22 mouse cellular contexts compared by ENCODE assay signal in genomic region chr6:54060258-54060657, GRCm38 (mm10). TPM values are rescaled to one million over a fixed set of nuclear protein-coding genes. Genes with fewer than 3 reads are reported as not detected.
DNase-seq lines count a peak whose midpoint lies in the region; ATAC-seq and TF ChIP-seq lines count a peak whose summit lies in the region.
"Had no signal": no experiment of that assay in that cellular context is flagged by ENCODE, and none has a peak within 500 bp of the region (broad histone marks: within the 10 kb centered on the region; RNA-seq: fewer than 3 reads in every experiment).

No protein-coding gene starts in this region.

- H3K9ac ChIP-seq in heart, embryonic 15.5 days = no peak overlapping the region
- no peak overlapping the region for H3K9ac ChIP-seq in heart, adult 2 months (ENCODE audit: low read depth, low read length)
- no peak overlapping the region for H3K9ac ChIP-seq in limb, embryonic 14.5 days (ENCODE audit: low read depth, low read length, severe bottlenecking)
- no peak overlapping the region for H3K9ac ChIP-seq in hindbrain, postnatal 0 days (replicated peaks; ENCODE audit: low read length)
- H3K9ac ChIP-seq in intestine, embryonic 15.5 days = no peak overlapping the region
- H3K9ac ChIP-seq: embryonic facial prominence, embryonic 15.5 days; forebrain, embryonic 12.5 days; forebrain, postnatal 0 days had no signal

- intact Hi-C loops in heart, adult 2 months (cut with DNase I) = no loop called here

- WGBS in heart, embryonic 15.5 days = 76% methylated on average over 3 of the region's 3 CpGs
- 90% methylated on average over 3 of the region's 3 CpGs for WGBS in heart, adult 2 months
- WGBS in limb, embryonic 14.5 days = 66% methylated on average over 3 of the region's 3 CpGs
- 90% methylated on average over 3 of the region's 3 CpGs for WGBS in limb, embryonic 10.5 days
- WGBS in hindbrain, postnatal 0 days = 86% methylated on average over 3 of the region's 3 CpGs
- 82% methylated on average over 3 of the region's 3 CpGs for WGBS in intestine, embryonic 15.5 days

- no peaks in the 10 kb centered on the region for H3K9me3 ChIP-seq in heart, embryonic 15.5 days (replicated peaks)
- H3K9me3 ChIP-seq in limb, embryonic 14.5 days (ENCODE audit: control insufficient read depth, low read length) = no peaks in the 10 kb centered on the region
- no peaks in the 10 kb centered on the region for H3K9me3 ChIP-seq in limb, embryonic 10.5 days (replicated peaks)
- no peaks in the 10 kb centered on the region for H3K9me3 ChIP-seq in hindbrain, postnatal 0 days (ENCODE audit: low read length)
- H3K9me3 ChIP-seq in intestine, embryonic 15.5 days = no peaks in the 10 kb centered on the region
- H3K9me3 ChIP-seq: embryonic facial prominence, embryonic 15.5 days; forebrain, embryonic 12.5 days had no signal

- no peaks in the 10 kb centered on the region for H3K36me3 ChIP-seq in heart, embryonic 15.5 days
- peaks cover 2% of the 10 kb centered on the region; the same call in 1 of the 2 replicates for H3K36me3 ChIP-seq in heart, adult 2 months (ENCODE audit: control insufficient read depth, insufficient read depth, low read length)
- no peaks in the 10 kb centered on the region for H3K36me3 ChIP-seq in limb, embryonic 14.5 days (ENCODE audit: control insufficient read depth, insufficient read depth, low read length)
- no peaks in the 10 kb centered on the region for H3K36me3 ChIP-seq in limb, embryonic 10.5 days
- H3K36me3 ChIP-seq in hindbrain, postnatal 0 days (ENCODE audit: insufficient read depth, low read length) = no peaks in the 10 kb centered on the region
- H3K36me3 ChIP-seq in intestine, embryonic 15.5 days = no peaks in the 10 kb centered on the region
- H3K36me3 ChIP-seq: embryonic facial prominence, embryonic 15.5 days; forebrain, embryonic 12.5 days had no signal

- H3K4me1 ChIP-seq in heart, embryonic 15.5 days (replicated peaks) = peaks cover 22% of the 10 kb centered on the region
- H3K4me1 ChIP-seq in heart, adult 2 months (ENCODE audit: control insufficient read depth, insufficient read depth, low read length) = peaks cover 18% of the 10 kb centered on the region
- peaks cover 7% of the 10 kb centered on the region; the same call in 1 of the 2 replicates for H3K4me1 ChIP-seq in limb, embryonic 14.5 days (ENCODE audit: control insufficient read depth, insufficient read depth, low read length)
- H3K4me1 ChIP-seq in limb, embryonic 10.5 days = peaks cover 26% of the 10 kb centered on the region
- no peaks in the 10 kb centered on the region for H3K4me1 ChIP-seq in hindbrain, postnatal 0 days (ENCODE audit: insufficient read depth, low read length)
- H3K4me1 ChIP-seq in intestine, embryonic 15.5 days (replicated peaks) = peaks cover 4% of the 10 kb centered on the region; the same call in 1 of the 2 replicates
- H3K4me1 ChIP-seq: embryonic facial prominence, embryonic 15.5 days had no signal

- H3K79me2 ChIP-seq in heart, adult 2 months (replicated peaks; ENCODE audit: control insufficient read depth, insufficient read depth, low read length) = no peaks in the 10 kb centered on the region

- H3K4me2 ChIP-seq in heart, embryonic 15.5 days = no peak overlapping the region
- no peak overlapping the region for H3K4me2 ChIP-seq in limb, embryonic 14.5 days (replicated peaks; ENCODE audit: low read depth, low read length, severe bottlenecking)
- H3K4me2 ChIP-seq in hindbrain, postnatal 0 days (ENCODE audit: low read depth, low read length) = no peak overlapping the region
- no peak overlapping the region for H3K4me2 ChIP-seq in intestine, embryonic 15.5 days (replicated peaks)
- H3K4me2 ChIP-seq: embryonic facial prominence, embryonic 15.5 days; forebrain, embryonic 12.5 days; midbrain, embryonic 11.5 days had no signal

- no peak for TF ChIP-seq CTCF in heart, adult 2 months (IDR thresholded peaks at IDR 0.05)
- TF ChIP-seq CTCF in hindbrain, postnatal 0 days (IDR thresholded peaks at IDR 0.05; ENCODE audit: low read depth) = no peak

- H3K4me3 ChIP-seq in heart, embryonic 15.5 days = no peak overlapping the region
- H3K4me3 ChIP-seq in heart, adult 2 months = no peak overlapping the region
- no peak overlapping the region for H3K4me3 ChIP-seq in limb, embryonic 14.5 days (replicated peaks; ENCODE audit: low read length)
- no peak overlapping the region for H3K4me3 ChIP-seq in limb, embryonic 10.5 days
- H3K4me3 ChIP-seq in hindbrain, postnatal 0 days (ENCODE audit: low read length) = no peak overlapping the region
- H3K4me3 ChIP-seq in intestine, embryonic 15.5 days (replicated peaks) = no peak overlapping the region
- H3K4me3 ChIP-seq: embryonic facial prominence, embryonic 15.5 days; forebrain, embryonic 12.5 days had no signal

- no peak for DNase-seq in heart, adult 2 months
- DNase-seq in limb, embryonic 14.5 days (ENCODE audit: low spot score) = peak; percentile 33
- DNase-seq in limb, embryonic 10.5 days (ENCODE audit: low spot score) = no peak
- peak; percentile 40 for DNase-seq in adipocyte (ENCODE audit: low spot score)
- peak; percentile 59 for DNase-seq in lung, postnatal 25 days (ENCODE audit: low spot score)
- DNase-seq in hindbrain, postnatal 0 days (ENCODE audit: low spot score) = no peak
- DNase-seq: adrenal gland, postnatal 25 days; cerebellum, adult 11-12 months; cerebellum, adult 9-11 months; forebrain, postnatal 0 days; kidney, adult 8-10 months; layer of hippocampus, postnatal 36 days; right cerebral cortex, postnatal 25 days had no signal

- ATAC-seq in heart, embryonic 15.5 days (replicated peaks; ENCODE audit: insufficient number of reproducible peaks, insufficient read depth, low FRiP score, low read depth) = no peak
- ATAC-seq in limb, embryonic 14.5 days (ENCODE audit: low FRiP score, low read depth) = no peak
- no peak for ATAC-seq in hindbrain, postnatal 0 days
- ATAC-seq in intestine, embryonic 15.5 days = no peak
- ATAC-seq: CD4-positive, CD25-positive, alpha-beta regulatory T cell, adult 4 months; forebrain, postnatal 0 days; hindbrain, embryonic 16.5 days; intestine, embryonic 16.5 days; midbrain, embryonic 16.5 days had no signal

- no peak for TF ChIP-seq EP300 in heart, adult 2 months (IDR thresholded peaks at IDR 0.05; ENCODE audit: insufficient read depth, low read depth, low read length)

- no peaks in the 10 kb centered on the region for H3K27me3 ChIP-seq in heart, embryonic 15.5 days
- H3K27me3 ChIP-seq in heart, adult 2 months (ENCODE audit: control insufficient read depth, insufficient read depth, low read length) = no peaks in the 10 kb centered on the region
- H3K27me3 ChIP-seq in limb, embryonic 14.5 days (ENCODE audit: control insufficient read depth, insufficient read depth, low read length) = no peaks in the 10 kb centered on the region
- H3K27me3 ChIP-seq in limb, embryonic 10.5 days (ENCODE audit: low read depth, poor library complexity, severe bottlenecking) = no peaks in the 10 kb centered on the region
- H3K27me3 ChIP-seq in hindbrain, postnatal 0 days (ENCODE audit: insufficient read depth, low read length) = no peaks in the 10 kb centered on the region
- H3K27me3 ChIP-seq in intestine, embryonic 15.5 days (replicated peaks) = no peaks in the 10 kb centered on the region
- H3K27me3 ChIP-seq: embryonic facial prominence, embryonic 15.5 days; forebrain, embryonic 12.5 days had no signal

- H3K27ac ChIP-seq in heart, embryonic 15.5 days = 0 out of 2 replicates have a peak overlapping the region, but pooled peaks have one; percentile 36
- H3K27ac ChIP-seq in heart, adult 2 months = no peak overlapping the region
- no peak overlapping the region for H3K27ac ChIP-seq in limb, embryonic 14.5 days (replicated peaks; ENCODE audit: low read depth, low read length)
- no peak overlapping the region for H3K27ac ChIP-seq in limb, embryonic 10.5 days
- H3K27ac ChIP-seq in hindbrain, postnatal 0 days = no peak overlapping the region
- no peak overlapping the region for H3K27ac ChIP-seq in intestine, embryonic 15.5 days
- H3K27ac ChIP-seq: embryonic facial prominence, embryonic 15.5 days; forebrain, embryonic 12.5 days had no signal

- TF ChIP-seq POLR2A in heart, adult 2 months (IDR thresholded peaks at IDR 0.05; ENCODE audit: insufficient read depth, low read depth, low read length) = no peak
- TF ChIP-seq POLR2A in limb, embryonic 14.5 days (IDR thresholded peaks at IDR 0.05; ENCODE audit: borderline replicate concordance, extremely low read depth, insufficient read depth, insufficient read length) = no peak

RNA-seq across cellular contexts. Expression of gene Chn2, which starts 20.9 kb away (rescaled TPM):
- polyA plus RNA-seq in heart, embryonic 15.5 days (2015; fragmentation: Nextera tagmentation; extraction: Ambion mirVana) = 5.4 and 6.1 TPM in 2 replicates
- total RNA-seq in heart, adult 2 months (2021) = 1 to 10 TPM; 2.0 to 2.3 TPM
- 2.3 and 3.4 TPM in 2 replicates for polyA plus RNA-seq in heart, adult 2 months (2012; rRNA removed)
- polyA plus RNA-seq in limb, embryonic 14.5 days (2012; rRNA removed) = 9.5 and 11.5 TPM in 2 replicates
- 14.3 and 15.4 TPM in 2 replicates for polyA plus RNA-seq in limb, embryonic 14.5 days (2014; fragmentation: Nextera tagmentation; extraction: Ambion mirVana)
- polyA plus RNA-seq in limb, embryonic 10.5 days (2016; fragmentation: Nextera tagmentation; extraction: Ambion mirVana) = 6.8 and 7.1 TPM in 2 replicates
- 35.4 and 43.8 TPM in 2 replicates for total RNA-seq in hindbrain, postnatal 0 days (2014; rRNA removed)
- 19.8 and 21.2 TPM in 2 replicates for polyA plus RNA-seq in hindbrain, postnatal 0 days (2015; fragmentation: Nextera tagmentation; extraction: Ambion mirVana)
- polyA plus RNA-seq in intestine, embryonic 15.5 days (2015; fragmentation: Nextera tagmentation; extraction: Ambion mirVana) = 19.7 and 20.8 TPM in 2 replicates

Comparison
In these comparisons a context has a peak if more than half of its experiments do, and no peak if none do; other contexts are left out.
1. DNase-seq: peak in limb, embryonic 14.5 days (single experiment), adipocyte (single experiment) and lung, postnatal 25 days (single experiment); none in heart, adult 2 months (0 of 2), limb, embryonic 10.5 days (single experiment) and hindbrain, postnatal 0 days (single experiment).